Mouse (Mus musculus) ovary, postnatal 36 days (tissue): ENCODE measurements around the gene Tstd1.

Source experiments
- DNase-seq: peaks from one replicate; pipeline ENCODE4 v3.0.0; 2022; ENCODE audit warnings: low spot score, mixed read lengths

Tstd1 gene

DNA sequence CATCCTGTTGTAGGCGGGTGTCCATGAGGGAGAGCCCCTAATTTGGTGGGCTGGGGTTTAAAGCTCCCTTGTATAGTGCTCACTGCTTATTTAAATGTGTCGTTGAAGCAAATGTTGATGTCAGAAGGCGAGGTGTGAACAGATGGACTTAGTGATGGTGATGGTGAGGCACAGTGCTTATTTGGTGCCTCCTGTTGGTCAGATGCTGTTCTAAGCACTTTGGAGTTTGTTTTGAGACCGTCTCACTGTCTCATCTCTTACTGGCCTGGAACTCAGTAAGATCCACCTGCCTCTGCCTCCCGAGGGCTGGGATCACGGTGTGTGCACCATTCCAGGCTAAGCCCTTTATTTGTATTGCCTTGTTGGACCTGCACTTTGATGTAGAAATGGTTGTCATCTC is 36.3 kb downstream of the Tstd1 start:
- DNase-seq: no peak

DNA sequence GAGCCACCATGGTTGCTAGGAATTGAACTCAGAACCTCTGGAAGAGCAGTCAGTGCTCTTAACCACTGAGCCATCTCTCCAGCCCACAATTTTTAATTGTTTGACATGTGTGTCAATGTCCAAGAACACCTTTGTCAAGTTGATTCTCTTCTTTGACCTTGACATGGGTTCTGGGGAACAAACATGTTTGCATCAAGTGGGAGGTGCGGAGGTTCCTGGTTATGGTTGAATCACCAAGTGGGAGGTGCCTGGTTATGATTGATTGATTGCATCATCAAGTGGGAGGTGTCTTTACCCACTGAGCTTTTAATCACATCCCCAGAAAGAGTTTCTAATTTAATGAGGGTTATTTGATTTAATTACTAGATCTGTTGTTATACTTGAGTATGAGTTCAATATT is 38.9 kb downstream of the Tstd1 start:
- DNase-seq: no peak

DNA sequence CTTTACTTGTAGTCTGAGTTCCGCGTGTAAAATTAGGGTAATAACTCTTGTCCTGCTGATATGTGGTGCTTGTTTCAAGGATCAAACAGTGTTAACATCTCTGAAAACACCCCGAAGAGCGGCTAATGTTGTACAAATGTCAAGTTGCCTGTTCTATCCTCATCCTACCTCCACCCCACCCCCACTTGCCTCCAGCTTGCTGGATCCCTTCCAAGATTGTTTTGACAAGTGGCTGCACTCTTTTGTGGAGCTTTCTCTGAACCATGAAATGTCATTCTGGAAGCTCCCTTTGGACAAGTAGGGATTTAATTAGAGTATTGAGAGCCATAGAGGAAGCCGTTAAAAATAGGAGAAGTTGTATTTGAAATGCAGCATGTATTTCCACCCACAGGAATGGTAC is 41.1 kb downstream of the Tstd1 start:
- DNase-seq: no peak

GRCm38 (mm10) chr1:171460551-171461503 is 42.2 kb downstream of the Tstd1 start:
- no peak for DNase-seq

GRCm38 (mm10) chr1:171463133-171463532 is 44.5 kb downstream of the Tstd1 start:
- no peak for DNase-seq

GRCm38 (mm10) chr1:171465749-171466412 is 47.2 kb downstream of the Tstd1 start:
- DNase-seq: no peak

GRCm38 (mm10) chr1:171466565-171466964 is 47.9 kb downstream of the Tstd1 start:
- no peak for DNase-seq

GRCm38 (mm10) chr1:171469678-171470077 is 51.0 kb downstream of the Tstd1 start:
- no peak for DNase-seq
